Mouse (Mus musculus): ENCODE results near the gene Vwa1. TPM values are rescaled to one million over a fixed set of nuclear protein-coding genes. Genes with fewer than 3 reads are reported as not detected.

Gene Vwa1
- total and polyA plus RNA-seq, 3 experiments, result 0.13 to 1.8 (median 0.15) TPM

DNA sequence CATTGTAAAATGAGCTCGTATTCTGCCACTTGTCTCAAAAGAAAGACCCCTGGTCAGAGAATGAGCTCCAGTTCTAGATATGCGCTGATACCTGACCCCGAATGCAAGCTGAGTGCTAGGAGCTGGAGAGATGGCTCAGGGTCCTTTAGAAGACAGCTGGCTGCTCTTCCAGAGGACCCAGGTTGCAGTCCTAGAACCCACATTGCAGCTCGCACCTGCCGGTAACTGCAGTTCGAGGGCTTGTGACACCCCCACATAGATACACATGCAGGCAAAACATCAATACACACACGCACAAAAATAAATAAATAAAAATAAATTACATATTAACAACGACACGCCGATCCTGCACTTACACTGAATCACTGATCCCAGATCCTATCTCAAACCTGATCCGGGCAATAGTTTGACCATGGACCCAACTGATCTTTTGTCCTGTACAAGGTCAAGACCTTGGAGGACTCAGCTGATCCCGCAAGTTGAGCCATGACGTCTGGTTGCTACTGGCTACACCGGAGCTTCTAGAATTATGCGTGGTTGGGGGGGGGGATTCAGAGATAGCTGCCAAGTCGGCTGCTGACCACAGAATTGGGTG is 9.1 kb upstream of the Vwa1 start:
- H3K9me3 ChIP-seq (replicated peaks; ENCODE audit: low read length), result no peaks in the 10 kb centered on the region
- no peaks in the 10 kb centered on the region for H3K36me3 ChIP-seq (replicated peaks in 1 of 2; ENCODE audit: control insufficient read depth in 1 of 2, insufficient read depth in 1 of 2, low read length in 1 of 2)
- no peak for DNase-seq (ENCODE audit: extremely low read depth)
- peaks cover 34% of the 10 kb centered on the region for H3K27me3 ChIP-seq (replicated peaks)
- no peaks in the 10 kb centered on the region for H3K79me2 ChIP-seq (replicated peaks; ENCODE audit: control insufficient read depth, extremely low read depth, insufficient read depth, poor library complexity, severe bottlenecking)
- dilution Hi-C loops (cut with MboI; ENCODE audit: extremely low pct_ligation_motif_present, extremely low pct_unique_long_range_greater_than_20kb, low sequenced_read_pairs) (no loop called here), in situ Hi-C loops (cut with MboI; ENCODE audit: low pct_ligation_motif_present, low pct_unique_long_range_greater_than_20kb, low sequenced_read_pairs) (no loop called here)
- peak overlapping the region; percentile 66 for H3K9ac ChIP-seq (ENCODE audit: insufficient read depth, low read depth)
- H3K4me2 ChIP-seq (ENCODE audit: insufficient read depth, low read depth, poor library complexity, severe bottlenecking), result peak overlapping the region; percentile 89
- H3K4me1 ChIP-seq (ENCODE audit: control insufficient read depth in 1 of 2, insufficient read depth in 2 of 2), result peaks cover 0 to 19% of the 10 kb centered on the region in 2 experiments; a peak in 2 of 4 replicates
- TF ChIP-seq JUN (IDR thresholded peaks at IDR 0.05; ENCODE audit: insufficient read depth, low read depth, low read length), result no peak
- no peak for TF ChIP-seq PAX5 (IDR thresholded peaks at IDR 0.05; ENCODE audit: low read length)
- no peak for TF ChIP-seq CHD1 (IDR thresholded peaks at IDR 0.05; ENCODE audit: low read depth, low read length)
- no peak for TF ChIP-seq RAD21 (IDR thresholded peaks at IDR 0.05; ENCODE audit: low read depth, low read length)
- no peak for TF ChIP-seq ZC3H11A (IDR thresholded peaks at IDR 0.05; ENCODE audit: low read depth, low read length)
- TF ChIP-seq ETS1 (conservative IDR thresholded peaks at IDR 0.05; ENCODE audit: low read depth, low read length), result no peak
- TF ChIP-seq MEF2A (IDR thresholded peaks at IDR 0.05; ENCODE audit: borderline replicate concordance, low read depth, low read length), result no peak
- TF ChIP-seq RCOR1 (conservative IDR thresholded peaks at IDR 0.05; ENCODE audit: low read depth, low read length), result no peak
- no peak for TF ChIP-seq CHD2 (IDR thresholded peaks at IDR 0.05; ENCODE audit: low read length)
- TF ChIP-seq TCF12 (IDR thresholded peaks at IDR 0.05; ENCODE audit: low read depth, low read length), result no peak
- no peak for TF ChIP-seq ELF1 (IDR thresholded peaks at IDR 0.05; ENCODE audit: low read depth, low read length)
- no peak for TF ChIP-seq JUND (conservative IDR thresholded peaks at IDR 0.05; ENCODE audit: low read depth, low read length)
- no peak for TF ChIP-seq POLR2A (IDR thresholded peaks at IDR 0.05; ENCODE audit: low read depth, low read length)
- no peak for TF ChIP-seq ZMIZ1 (IDR thresholded peaks at IDR 0.05; ENCODE audit: low read depth, low read length)
- TF ChIP-seq USF2 (conservative IDR thresholded peaks at IDR 0.05; ENCODE audit: low read depth, low read length), result no peak
- no peak for TF ChIP-seq MAZ (IDR thresholded peaks at IDR 0.05; ENCODE audit: low read depth, low read length)
- TF ChIP-seq NRF1 (IDR thresholded peaks at IDR 0.05; ENCODE audit: low read depth, low read length), result no peak
- TF ChIP-seq EP300 (IDR thresholded peaks at IDR 0.05; ENCODE audit: low read length), result no peak
- no peak for TF ChIP-seq NELFE (IDR thresholded peaks at IDR 0.05; ENCODE audit: low read depth, low read length)
- no peak overlapping the region for H3K27ac ChIP-seq (ENCODE audit: insufficient read depth, low read depth)
- H3K4me3 ChIP-seq (replicated peaks in 1 of 3; ENCODE audit: low read depth in 2 of 3, low read length in 2 of 3, poor library complexity in 1 of 3), result peak overlapping the region in 2 of 3 experiments; percentile 44 to 51

DNA sequence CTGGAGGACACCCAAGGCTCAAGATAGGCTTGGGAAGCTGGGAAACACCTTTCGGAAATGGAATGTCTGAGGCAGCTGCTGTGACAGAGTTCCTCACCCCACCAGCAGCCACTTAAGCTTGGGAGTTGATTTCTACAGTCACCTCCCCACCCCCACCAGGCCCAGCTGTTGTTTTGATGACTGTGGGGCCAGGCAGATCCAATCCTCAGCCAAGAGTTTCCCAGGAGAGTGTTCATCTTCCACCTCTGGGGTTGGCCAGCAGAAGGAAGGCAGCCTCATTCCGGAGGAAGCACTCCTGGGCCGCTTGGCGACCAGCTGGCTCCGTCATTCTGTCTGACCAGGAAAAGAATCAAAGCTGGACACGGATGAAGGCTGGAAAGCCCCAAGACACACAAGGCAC is 6.4 kb upstream of the Vwa1 start:
- H3K9ac ChIP-seq (ENCODE audit: insufficient read depth, low read depth), result no peak overlapping the region
- H3K4me2 ChIP-seq (ENCODE audit: insufficient read depth, low read depth, poor library complexity, severe bottlenecking), result no peak overlapping the region
- in situ Hi-C loops (cut with MboI; ENCODE audit: low pct_ligation_motif_present, low pct_unique_long_range_greater_than_20kb, low sequenced_read_pairs), result no loop called here
- no peaks in the 10 kb centered on the region for H3K79me2 ChIP-seq (replicated peaks; ENCODE audit: control insufficient read depth, extremely low read depth, insufficient read depth, poor library complexity, severe bottlenecking)
- H3K9me3 ChIP-seq (replicated peaks; ENCODE audit: low read length), result no peaks in the 10 kb centered on the region
- dilution Hi-C loops (cut with MboI; ENCODE audit: extremely low pct_ligation_motif_present, extremely low pct_unique_long_range_greater_than_20kb, low sequenced_read_pairs), result no loop called here
- no peak for DNase-seq (ENCODE audit: extremely low read depth)
- H3K27ac ChIP-seq (ENCODE audit: insufficient read depth, low read depth), result no peak overlapping the region
- H3K27me3 ChIP-seq (replicated peaks), result peaks cover 34% of the 10 kb centered on the region
- H3K4me3 ChIP-seq (replicated peaks in 1 of 3; ENCODE audit: low read depth in 2 of 3, low read length in 2 of 3, poor library complexity in 1 of 3), result no peak overlapping the region
- H3K36me3 ChIP-seq (replicated peaks in 1 of 2; ENCODE audit: control insufficient read depth in 1 of 2, insufficient read depth in 1 of 2, low read length in 1 of 2), result no peaks in the 10 kb centered on the region
- peaks cover 2 to 30% of the 10 kb centered on the region in 2 experiments for H3K4me1 ChIP-seq (ENCODE audit: control insufficient read depth in 1 of 2, insufficient read depth in 2 of 2)
- TF ChIP-seq RAD21 (IDR thresholded peaks at IDR 0.05; ENCODE audit: low read depth, low read length), result no peak
- TF ChIP-seq IRF4 (IDR thresholded peaks at IDR 0.05; ENCODE audit: low read depth, low read length), result no peak
- no peak for TF ChIP-seq NELFE (IDR thresholded peaks at IDR 0.05; ENCODE audit: low read depth, low read length)

Data from CH12.LX (cell line).